Mouse (Mus musculus): Measurements from ENCODE around the gene Dab2ip.

Gene Dab2ip

GRCm38 (mm10) chr2:35654795-35655194 lies 96.7 kb downstream of the Dab2ip start:
- DNase-seq (ENCODE audit: low spot score in 2 of 2): no peak

- DNase-seq (ENCODE audit: low spot score in 2 of 2): no peak
These were observed 97.9 kb downstream of the Dab2ip start for GRCm38 (mm10) chr2:35655996-35656395.

DNA sequence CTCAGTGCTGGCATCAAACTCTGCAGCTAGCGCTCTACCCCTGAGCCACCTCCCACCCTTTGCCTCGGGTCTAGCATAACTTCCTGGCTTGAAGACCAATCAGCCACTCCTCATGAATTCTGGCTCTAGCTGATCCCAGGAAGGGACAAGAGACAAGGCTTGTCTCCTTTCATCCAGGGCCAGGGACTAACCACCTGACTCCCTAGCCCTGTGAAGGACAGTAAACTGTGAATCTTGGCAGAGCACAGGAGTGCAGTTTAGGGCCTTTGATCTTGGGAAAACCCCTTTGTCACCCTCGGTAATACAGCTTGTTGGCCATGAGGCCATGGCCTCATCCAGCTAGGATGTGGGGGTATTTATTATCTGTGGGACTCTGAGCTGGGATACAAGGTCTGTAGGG lies 100.2 kb downstream of the Dab2ip start:
- no peak for DNase-seq (ENCODE audit: low spot score in 2 of 2)

DNA sequence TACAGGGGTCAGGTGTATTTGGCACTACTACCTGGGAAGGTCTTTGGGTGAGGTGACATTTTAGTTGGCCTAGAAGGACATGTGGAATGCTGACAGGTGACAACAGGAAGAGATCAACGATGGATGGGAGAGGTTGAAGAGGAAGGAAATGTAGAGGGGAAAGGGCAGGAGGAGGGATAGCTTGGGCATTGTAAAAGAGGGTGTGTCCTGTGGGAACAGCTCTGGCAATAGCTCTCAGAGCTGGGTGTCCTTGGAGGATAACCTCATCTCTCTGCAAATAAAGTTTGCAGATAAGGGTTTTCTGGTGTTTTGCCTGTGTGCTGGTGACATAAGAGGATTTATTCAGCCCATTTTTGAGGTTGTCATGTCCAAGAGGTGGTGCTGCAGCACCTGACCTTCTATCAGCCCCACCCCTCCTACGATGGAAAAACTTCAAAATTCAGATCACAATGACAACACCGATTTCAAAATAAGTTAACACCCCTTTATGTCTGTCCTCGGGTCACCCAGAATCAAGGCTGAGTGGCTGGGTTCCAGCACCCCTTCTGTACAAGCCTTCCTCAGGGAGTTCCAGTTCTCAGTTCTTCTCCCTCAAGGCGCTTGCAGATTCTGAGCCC lies 101.6 kb downstream of the Dab2ip start:
- no peak for DNase-seq (ENCODE audit: low spot score in 2 of 2)

GRCm38 (mm10) chr2:35660953-35661374 lies 102.9 kb downstream of the Dab2ip start:
- DNase-seq (ENCODE audit: low spot score in 2 of 2): peak; percentile 52 to 72

DNA sequence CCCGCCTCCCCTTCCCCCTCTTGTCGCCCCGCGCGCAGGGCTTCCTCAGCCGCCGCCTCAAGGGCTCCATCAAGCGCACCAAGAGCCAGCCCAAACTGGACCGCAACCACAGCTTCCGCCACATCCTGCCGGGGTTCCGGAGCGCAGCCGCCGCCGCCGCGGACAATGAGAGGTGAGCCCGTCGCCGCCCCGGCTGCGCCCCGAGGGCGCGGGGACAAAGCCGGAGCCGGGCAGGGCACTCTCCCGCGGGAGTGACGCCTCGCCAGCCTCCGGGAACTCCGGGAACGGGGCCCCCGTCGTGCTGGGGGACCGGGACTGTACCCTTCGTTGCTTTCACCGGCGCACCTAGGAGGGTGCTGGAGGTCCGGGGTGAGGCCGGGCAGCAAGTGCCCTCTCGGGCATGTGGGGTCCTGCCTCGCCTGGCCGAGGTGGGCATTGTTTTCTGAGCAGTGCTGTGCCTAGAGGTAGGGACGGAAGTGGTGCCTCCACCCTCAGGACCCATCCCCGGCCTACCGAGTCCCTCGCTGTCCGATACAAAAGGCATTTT lies 103.5 kb downstream of the Dab2ip start:
- peak; percentile 60 to 61 for DNase-seq (ENCODE audit: low spot score in 2 of 2)

- DNase-seq (ENCODE audit: low spot score in 2 of 2): peak; percentile 52 to 60
These were observed 104.0 kb downstream of the Dab2ip start for GRCm38 (mm10) chr2:35662001-35662491.

DNA sequence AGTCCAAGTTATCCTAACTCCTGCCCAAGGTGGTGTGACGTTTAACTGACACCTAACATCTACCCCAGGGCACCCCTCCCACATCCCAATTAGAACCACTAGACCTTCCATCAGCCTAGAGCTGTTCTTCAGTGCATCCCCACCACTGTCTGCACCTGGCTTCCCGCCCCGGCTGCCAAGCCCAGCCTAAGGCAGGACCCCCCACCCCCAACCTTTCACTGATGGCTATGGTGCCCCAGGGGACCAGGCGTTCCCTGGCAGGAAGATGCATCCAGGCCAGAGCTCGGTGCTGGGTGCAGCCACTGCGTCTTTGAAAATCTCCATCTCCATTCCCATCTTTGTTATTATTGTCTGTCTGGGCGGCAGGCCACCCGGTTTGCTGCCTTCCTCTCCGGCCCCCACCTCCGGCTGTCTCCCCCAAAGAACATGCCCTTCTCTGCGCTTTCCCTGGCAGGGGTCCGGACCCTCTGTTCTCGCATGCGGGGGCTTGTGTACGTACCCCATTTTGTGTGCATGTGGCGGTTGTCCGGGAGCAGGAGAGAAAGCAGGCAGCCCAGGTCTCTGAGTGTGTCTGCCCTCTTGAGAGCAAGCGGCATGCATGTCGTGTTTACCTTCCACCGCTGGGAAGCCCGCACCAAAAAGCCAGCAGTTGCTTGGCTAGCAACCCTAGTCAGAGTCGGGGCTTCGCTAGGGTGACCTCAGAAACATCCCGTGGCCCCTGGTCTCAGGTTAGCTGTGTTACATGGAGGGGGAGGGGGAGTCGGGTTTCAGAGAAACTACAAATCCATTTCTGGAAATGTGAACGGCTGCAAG lies 104.9 kb downstream of the Dab2ip start:
- no peak for DNase-seq (ENCODE audit: low spot score in 2 of 2)

DNA sequence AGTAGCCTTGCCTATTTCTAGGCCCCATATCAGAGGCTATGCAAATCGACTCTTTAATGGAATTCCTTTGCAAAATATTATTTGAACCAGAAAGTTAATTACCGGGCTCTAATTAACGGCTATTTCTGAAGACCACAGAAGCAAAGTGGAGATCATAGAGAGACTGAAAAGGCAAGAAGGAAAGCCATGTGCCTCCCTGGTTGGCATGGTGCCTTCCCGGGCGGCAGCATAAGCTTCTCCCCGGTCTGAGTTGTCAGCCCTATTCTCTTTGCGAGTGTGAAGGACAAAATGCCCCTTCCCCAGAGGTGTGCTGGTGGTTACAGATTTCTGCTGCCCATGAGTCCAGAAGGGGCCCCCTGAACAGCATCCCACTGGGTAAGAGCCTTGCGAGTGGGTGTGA lies 109.7 kb downstream of the Dab2ip start:
- no peak for DNase-seq (ENCODE audit: low spot score in 2 of 2)

- DNase-seq (ENCODE audit: low spot score in 2 of 2): no peak
These were observed 111.2 kb downstream of the Dab2ip start for GRCm38 (mm10) chr2:35669217-35669616.

DNA sequence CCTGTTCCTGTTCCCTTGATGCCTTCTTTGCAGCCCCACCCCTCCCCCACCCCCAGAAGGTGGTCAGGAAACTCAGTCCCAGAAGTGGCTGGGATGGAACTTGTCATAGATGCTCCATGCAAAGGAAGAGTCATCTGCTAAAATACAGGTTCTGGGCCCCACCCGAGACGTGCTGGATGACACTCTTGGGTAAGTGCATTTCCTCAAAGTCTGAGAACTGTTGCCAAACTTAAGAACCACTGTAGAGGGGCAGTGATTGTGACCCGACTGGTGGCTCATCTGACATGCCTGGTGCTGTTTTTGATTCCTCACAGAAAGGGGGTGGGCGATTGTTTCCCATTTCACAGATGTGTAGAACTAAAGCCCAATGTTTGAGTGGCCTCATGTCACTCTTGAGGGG lies 111.7 kb downstream of the Dab2ip start:
- no peak for DNase-seq (ENCODE audit: low spot score in 2 of 2)

GRCm38 (mm10) chr2:35670300-35670699 lies 112.2 kb downstream of the Dab2ip start:
- no peak for DNase-seq (ENCODE audit: low spot score in 2 of 2)

DNA sequence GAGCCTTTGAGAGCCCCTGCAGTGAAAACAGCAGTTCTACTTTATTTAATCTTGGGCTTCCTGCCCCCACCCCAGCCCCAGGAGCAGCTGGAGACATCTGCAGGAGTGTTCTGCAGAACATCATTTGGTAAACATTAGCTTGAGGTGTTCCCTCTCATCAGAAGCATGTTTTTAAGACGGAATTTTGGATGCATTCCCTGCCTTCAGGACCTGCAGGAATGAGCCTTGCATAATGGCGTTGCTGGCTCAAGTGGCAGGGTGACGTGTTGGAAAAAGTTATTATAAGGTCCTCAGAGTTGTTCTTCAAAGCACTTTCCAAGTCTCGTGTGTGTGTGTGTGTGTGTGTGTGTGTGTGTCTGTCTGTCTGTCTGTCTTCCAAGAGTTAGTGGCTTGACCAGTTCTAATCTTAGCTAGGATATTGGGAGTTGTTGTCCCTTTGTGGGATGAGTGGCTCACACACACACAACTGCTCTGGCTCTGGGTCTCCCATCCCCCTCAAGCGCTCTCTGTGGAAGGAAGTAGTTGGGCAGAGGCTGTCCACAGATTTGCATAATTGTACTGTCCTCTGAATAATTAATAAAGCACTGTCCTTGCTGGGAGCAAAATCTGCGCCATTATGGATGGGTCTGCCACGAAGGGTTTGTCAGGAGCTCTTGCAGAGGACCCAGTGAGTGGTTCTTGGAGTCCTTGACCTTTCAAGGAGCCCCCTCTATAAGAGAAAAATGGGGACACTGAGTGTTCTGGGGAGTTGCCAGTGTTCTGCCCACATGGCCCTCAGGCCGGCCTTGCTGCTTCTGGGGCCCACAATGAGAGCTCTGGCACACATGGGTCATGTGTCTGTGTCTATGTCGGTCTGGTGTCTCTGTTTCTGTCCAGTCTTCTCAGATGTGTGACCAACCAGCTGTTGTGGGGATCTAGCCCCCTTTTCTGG lies 114.2 kb downstream of the Dab2ip start:
- DNase-seq (ENCODE audit: low spot score in 2 of 2): no peak

GRCm38 (mm10) chr2:35673181-35673580 lies 115.1 kb downstream of the Dab2ip start:
- no peak for DNase-seq (ENCODE audit: low spot score in 2 of 2)

- no peak for DNase-seq (ENCODE audit: low spot score in 2 of 2)
These were observed 115.9 kb downstream of the Dab2ip start for GRCm38 (mm10) chr2:35673986-35674385.

GRCm38 (mm10) chr2:35674431-35674830 lies 116.4 kb downstream of the Dab2ip start:
- no peak for DNase-seq (ENCODE audit: low spot score in 2 of 2)

DNA sequence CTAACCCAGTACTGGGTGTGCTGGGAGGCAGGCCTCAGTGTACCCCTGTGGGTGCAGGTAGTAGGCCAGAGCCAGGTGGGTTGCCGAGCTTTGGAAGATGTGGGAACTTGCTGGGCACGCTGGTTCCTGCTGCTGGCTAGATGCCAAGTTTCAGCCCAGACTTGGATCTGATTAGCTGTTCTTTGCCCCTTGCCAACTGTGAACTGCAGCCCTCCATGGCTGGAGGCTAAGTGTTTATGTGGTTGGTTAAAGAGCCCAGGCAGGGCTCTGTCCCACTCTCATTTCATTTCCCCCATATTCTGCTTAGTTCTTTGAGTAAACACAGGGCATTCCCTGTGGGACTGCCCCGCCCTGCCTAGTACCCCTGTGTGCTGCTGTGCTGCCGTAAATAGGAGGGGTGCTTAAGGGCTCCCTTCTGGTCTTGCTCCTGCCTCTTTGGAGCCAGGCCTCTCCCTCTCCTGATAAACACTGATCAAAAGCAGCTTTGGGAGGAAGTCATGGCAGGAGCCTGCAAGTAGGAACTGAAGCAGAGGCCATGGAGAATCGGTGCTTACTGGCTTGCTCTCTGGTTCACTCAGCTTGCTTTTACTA lies 118.1 kb downstream of the Dab2ip start:
- no peak for DNase-seq (ENCODE audit: low spot score in 2 of 2)

DNA sequence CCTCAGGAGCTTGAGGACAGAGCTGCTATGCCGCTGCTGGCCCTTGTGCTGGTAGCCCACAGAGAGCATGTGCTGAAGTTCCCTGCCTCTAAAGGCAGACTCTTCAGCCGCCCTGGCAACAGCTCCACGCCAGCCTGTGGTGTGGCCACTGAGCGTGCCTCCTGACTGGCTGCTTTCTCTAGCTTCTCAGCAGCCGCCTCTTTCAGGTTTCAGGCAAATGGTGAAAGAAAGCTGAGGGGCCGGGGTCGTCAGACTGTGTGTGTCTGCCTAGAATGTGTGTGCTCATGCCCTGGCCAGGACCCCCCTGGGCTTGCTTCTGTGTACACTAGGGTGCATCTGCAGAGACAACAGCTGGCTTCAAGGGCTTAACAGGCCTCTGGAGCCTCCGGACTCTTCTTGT lies 119.8 kb downstream of the Dab2ip start:
- no peak for DNase-seq (ENCODE audit: low spot score in 2 of 2)

DNA sequence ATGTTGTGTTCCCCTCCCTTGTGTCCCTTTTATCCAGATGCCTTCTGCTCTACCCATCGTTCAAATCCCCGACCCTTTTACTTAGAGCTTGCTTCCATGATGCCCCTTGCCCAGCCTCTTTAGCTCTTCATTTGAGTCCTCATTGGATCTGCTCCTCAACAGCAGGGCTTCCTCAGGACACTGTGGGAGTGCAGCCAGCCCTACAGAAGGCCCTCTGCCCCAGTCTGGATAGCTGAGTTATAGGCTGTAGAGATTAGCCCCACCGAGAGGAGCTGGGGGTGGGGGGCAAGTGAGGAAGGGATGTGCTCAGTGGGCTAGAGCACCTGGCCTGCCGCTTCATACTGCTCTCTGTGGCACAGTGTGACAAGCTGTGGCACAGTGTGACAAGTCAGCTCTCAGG lies 120.4 kb downstream of the Dab2ip start:
- no peak for DNase-seq (ENCODE audit: low spot score in 2 of 2)

DNA sequence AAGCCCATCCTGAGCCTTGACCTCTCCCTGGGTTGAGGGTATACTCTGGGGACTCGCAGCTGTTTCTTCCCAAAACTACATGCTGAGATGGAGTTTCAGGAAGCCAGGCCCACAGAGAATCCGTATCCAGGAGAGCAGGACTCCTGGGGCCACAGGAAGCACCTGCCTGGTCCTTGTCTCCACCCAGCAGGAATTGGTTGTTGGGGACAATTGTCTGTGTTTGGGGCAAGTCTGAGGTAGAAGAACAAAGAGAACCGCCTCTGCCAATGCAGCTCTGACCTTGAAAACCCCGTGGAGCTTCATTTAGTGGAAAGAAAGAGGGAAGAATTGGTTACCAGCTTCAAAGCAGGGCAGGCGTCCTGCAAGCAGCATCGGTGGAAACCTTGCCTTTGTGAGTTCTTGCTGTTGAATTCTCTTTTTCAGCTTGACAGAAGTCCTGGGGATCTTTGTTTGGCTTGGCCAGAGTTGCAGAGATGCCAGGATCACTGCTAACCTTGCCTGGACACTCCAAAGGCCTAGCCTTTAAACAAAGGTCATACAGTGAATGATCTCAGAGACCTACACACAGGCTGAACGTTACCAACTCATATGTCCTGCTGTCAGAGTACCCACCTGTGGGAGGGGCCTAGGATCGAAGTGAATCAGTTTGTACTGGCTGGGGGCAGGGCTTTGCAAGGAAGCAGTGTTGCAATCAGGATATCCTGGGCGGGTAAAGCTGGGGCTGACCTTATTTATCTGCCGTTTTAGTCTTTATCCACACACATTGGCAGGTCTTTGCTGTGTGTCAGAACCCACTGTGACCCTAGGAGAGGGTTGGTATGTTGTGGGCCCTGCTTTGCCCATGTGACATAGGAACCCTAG lies 122.0 kb downstream of the Dab2ip start:
- peak; percentile 18 to 22 for DNase-seq (ENCODE audit: low spot score in 2 of 2)
